Mouse (Mus musculus) forebrain, embryonic 15.5 days (tissue): ENCODE measurements around the gene Bad. TPM values are rescaled to one million over a fixed set of nuclear protein-coding genes. Genes with fewer than 3 reads are reported as not detected.
A peak's percentile ranks its signal among the peaks of the same experiment; 100 is the strongest.

Experiments used
- ATAC-seq: fragments of 200-750 bp; cut with Nextera tagmentation; replicated peaks from 2 replicates; pipeline ENCODE4 v1.8.0; 2017; ENCODE audit warnings: mild to moderate bottlenecking, moderate TSS enrichment, moderate library complexity
- H3K27ac ChIP-seq: fragments of 300-500 bp; sonication (generic); replicated peaks from 2 replicates; pipeline ENCODE4 v1.5.1; 2015; ENCODE audit warnings: mild to moderate bottlenecking, inconsistent platforms
- H3K27me3 ChIP-seq: fragments of 300-500 bp; sonication (generic); 2 replicates; pipeline ENCODE4 v1.6.1; 2015; ENCODE audit warnings: inconsistent platforms
- H3K36me3 ChIP-seq: fragments of 300-500 bp; sonication (generic); 2 replicates; pipeline ENCODE4 v1.6.1; 2015; ENCODE audit warnings: mild to moderate bottlenecking, inconsistent platforms
- H3K4me1 ChIP-seq: fragments of 300-500 bp; sonication (generic); 2 replicates; pipeline ENCODE4 v1.6.1; 2015; ENCODE audit warnings: inconsistent platforms
- H3K4me2 ChIP-seq: fragments of 300-500 bp; sonication (generic); replicated peaks from 2 replicates; pipeline ENCODE4 v1.6.1; 2015; ENCODE audit warnings: mild to moderate bottlenecking, inconsistent platforms
- H3K4me3 ChIP-seq: fragments of 300-500 bp; sonication (generic); 2 replicates; pipeline ENCODE4 v1.5.1; 2015; ENCODE audit warnings: mild to moderate bottlenecking, inconsistent platforms
- H3K9ac ChIP-seq: fragments of 300-500 bp; sonication (generic); replicated peaks from 2 replicates; pipeline ENCODE4 v1.6.1; 2015; ENCODE audit warnings: mild to moderate bottlenecking, inconsistent platforms
- H3K9me3 ChIP-seq: fragments of 300-500 bp; sonication (generic); 2 replicates; pipeline ENCODE4 v1.6.1; 2016; ENCODE audit warnings: inconsistent platforms
- WGBS: fragments of 180-500 bp; shearing (Covaris S2); methylation state at CpG from one replicate; pipeline ENCODE4 v1.1.7; 2015; ENCODE audit warnings: mixed read lengths; 5-methylcytosine and 5-hydroxymethylcytosine counted together
- polyA plus RNA-seq: library from polyadenylated mRNA; unstranded; fragments of >200 nt; fragmentation: Nextera tagmentation; extraction: Ambion mirVana; gene quantifications from 2 replicates; pipeline ENCODE4 v1.2.1, GENCODE M21; 2015

Gene Bad
- polyA plus RNA-seq, 1 experiment from 2014 or later, result 83.7 TPM

DNA sequence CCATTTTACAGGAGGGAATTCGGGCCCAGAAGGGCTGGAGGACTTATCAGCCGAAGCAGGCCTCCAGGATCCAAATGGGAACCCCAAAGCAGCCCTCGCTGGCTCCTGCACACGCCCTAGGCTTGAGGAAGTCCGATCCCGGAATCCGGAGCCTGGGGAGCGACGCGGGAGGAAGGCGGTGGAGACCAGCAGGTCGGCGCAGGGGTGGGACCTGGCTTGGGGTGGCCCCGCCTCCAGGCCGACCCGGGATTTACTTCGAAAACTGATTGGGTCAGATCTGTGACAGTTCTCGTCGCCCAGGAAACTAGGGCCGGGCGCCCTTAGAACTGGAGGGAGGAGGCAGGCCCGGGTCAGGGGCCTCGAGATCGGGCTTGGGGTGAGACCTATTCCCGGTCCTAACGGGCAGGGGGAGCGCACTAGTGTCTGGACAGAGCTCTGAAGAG, 609 bp downstream of the Bad start, which contains the start of gene Gpr137:
TSS of gene Gpr137 (minus strand) at position 232 of the 443 bp plus-strand sequence.
- peak within 1 kb of the TSS; percentile 77 for H3K4me3 ChIP-seq
- peaks cover 42% of the 10 kb centered on the region for H3K4me1 ChIP-seq
- peak; percentile 82 for ATAC-seq
- no peaks in the 10 kb centered on the region for H3K27me3 ChIP-seq
- peak within 1 kb of the TSS; percentile 91 for H3K27ac ChIP-seq
- H3K36me3 ChIP-seq, result peaks cover 6% of the 10 kb centered on the region; the same call in 1 of the 2 replicates
- WGBS, result under 1% methylated on average over 27 of the region's 27 CpGs
- no peaks in the 10 kb centered on the region for H3K9me3 ChIP-seq
- peak within 1 kb of the TSS; percentile 93 for H3K4me2 ChIP-seq
- peak within 1 kb of the TSS; percentile 90 for H3K9ac ChIP-seq

DNA sequence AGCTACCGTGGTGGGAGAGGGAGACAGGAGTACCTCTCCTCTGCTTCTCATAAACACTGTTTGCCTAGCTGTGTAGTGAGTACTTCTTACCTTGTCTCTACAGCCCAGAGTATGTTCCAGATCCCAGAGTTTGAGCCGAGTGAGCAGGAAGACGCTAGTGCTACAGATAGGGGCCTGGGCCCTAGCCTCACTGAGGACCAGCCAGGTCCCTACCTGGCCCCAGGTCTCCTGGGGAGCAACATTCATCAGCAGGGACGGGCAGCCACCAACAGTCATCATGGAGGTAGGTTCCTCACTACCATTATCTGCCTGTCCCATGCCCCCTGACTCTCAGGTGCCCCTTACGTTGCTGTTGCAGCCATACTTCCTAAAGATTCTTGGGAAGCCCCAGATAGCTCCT, 1.1 kb downstream of the Bad start:
- peak overlapping the region; percentile 93 for H3K4me2 ChIP-seq
- H3K27ac ChIP-seq, result peak overlapping the region; percentile 91
- peak overlapping the region; percentile 90 for H3K9ac ChIP-seq
- H3K4me3 ChIP-seq, result peak overlapping the region; percentile 77
- 24% methylated on average over 5 of the region's 5 CpGs for WGBS
- H3K27me3 ChIP-seq, result no peaks in the 10 kb centered on the region
- H3K4me1 ChIP-seq, result peaks cover 42% of the 10 kb centered on the region
- no peaks in the 10 kb centered on the region for H3K9me3 ChIP-seq
- ATAC-seq, result no peak
- peaks cover 6% of the 10 kb centered on the region; the same call in 1 of the 2 replicates for H3K36me3 ChIP-seq

DNA sequence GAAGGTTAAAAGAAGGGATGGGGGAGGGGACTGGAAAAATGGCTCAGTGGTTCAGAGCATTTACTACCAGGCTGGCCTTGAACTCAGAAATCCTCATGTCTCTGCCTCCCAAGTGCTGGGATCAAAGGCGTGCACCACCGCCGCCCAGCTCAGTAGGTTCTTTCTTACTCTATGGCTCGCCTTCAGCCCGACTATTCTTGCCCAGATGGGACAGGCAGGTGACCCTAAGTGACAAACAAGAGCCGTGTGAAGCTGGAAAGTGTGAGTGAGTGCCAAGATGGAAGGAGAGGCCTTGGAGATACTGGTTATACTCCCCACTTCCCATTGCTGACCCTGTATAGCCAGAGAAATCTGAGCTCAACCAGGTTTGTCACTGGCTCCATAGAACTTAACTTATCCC, 2.0 kb downstream of the Bad start:
- Histone ChIP-seq H3K27ac (no peak overlapping the region), H3K4me3 (no peak overlapping the region), H3K9me3 (no peaks in the 10 kb centered on the region), H3K36me3 (peaks cover 6% of the 10 kb centered on the region; the same call in 1 of the 2 replicates), H3K27me3 (no peaks in the 10 kb centered on the region), H3K4me2 (no peak overlapping the region), H3K4me1 (peaks cover 35% of the 10 kb centered on the region), H3K9ac (no peak overlapping the region)
- 94% methylated on average over 6 of the region's 6 CpGs for WGBS
- ATAC-seq, result no peak

DNA sequence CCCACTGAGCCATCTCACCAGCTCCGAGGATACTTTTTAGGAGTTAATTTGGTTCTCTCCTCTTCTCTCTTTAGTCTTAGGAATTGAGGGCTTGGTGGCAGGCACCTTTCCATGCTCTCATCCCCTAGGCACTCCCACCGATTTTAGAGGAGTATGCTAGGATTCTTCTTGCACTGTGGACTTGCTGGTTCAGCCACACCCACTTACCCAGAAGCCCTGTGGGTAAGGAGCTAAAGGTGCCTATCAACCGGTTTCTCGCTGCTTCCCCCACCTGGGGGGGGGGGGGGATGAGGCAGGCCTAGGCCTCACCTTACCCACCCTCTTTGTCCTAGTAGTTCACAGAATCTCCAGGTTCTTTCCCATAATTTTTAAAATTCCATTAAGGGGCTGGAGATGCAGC, 6.1 kb downstream of the Bad start:
- Histone ChIP-seq H3K27me3 (no peaks in the 10 kb centered on the region), H3K4me2 (no peak overlapping the region), H3K4me3 (no peak overlapping the region), H3K36me3 (peaks cover 6% of the 10 kb centered on the region; the same call in 1 of the 2 replicates), H3K4me1 (peaks cover 25% of the 10 kb centered on the region), H3K9ac (no peak overlapping the region), H3K9me3 (no peaks in the 10 kb centered on the region), H3K27ac (no peak overlapping the region)
- WGBS, result 51% methylated on average over 4 of the region's 4 CpGs
- no peak for ATAC-seq

DNA sequence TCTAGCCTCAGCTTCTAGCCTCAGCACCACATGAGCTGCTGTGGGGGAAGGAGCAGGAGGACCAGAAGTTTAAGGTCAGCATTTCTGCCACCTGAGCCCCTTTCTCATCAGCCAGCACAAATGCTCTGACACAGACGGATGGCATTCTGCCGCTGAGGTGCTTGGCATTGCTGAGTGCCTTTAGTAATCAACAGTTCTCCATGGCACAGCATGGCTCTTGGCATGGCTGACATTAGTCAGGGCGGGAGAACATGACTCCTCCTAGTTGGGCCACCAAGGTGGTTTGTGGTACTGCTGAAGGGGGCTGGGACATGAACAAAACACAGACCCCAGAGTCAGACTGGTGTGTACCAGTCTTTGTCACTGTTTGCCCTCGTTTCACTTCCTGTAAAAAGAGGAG, 6.5 kb downstream of the Bad start:
- ATAC-seq, result no peak
- H3K4me2 ChIP-seq, result no peak overlapping the region
- H3K4me3 ChIP-seq, result no peak overlapping the region

DNA sequence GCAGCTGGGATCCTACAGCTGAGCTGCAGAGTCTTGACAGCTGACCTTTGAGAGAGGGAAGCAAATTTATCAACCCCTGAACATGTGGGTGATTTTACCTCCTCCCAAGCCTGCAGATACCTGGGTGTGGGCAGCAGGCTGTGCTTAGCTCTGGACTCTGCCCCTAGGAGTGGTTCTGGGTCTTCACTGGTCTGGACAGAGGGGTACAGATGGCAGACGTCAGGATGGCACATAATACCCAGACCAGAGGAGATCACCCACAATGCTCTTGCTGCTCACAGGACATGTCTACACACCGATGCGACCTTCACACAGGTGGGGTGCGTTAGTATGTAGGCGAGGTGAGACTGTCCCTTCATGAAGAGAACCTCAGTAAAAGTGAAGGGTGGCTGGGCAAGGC, 7.9 kb downstream of the Bad start:
- peaks cover 6% of the 10 kb centered on the region; the same call in 1 of the 2 replicates for H3K36me3 ChIP-seq
- H3K9ac ChIP-seq, result no peak overlapping the region
- no peak overlapping the region for H3K4me2 ChIP-seq
- H3K9me3 ChIP-seq, result no peaks in the 10 kb centered on the region
- H3K4me1 ChIP-seq, result peaks cover 21% of the 10 kb centered on the region
- WGBS, result 90% methylated on average over 5 of the region's 5 CpGs
- no peaks in the 10 kb centered on the region for H3K27me3 ChIP-seq
- no peak overlapping the region for H3K27ac ChIP-seq
- no peak for ATAC-seq
- no peak overlapping the region for H3K4me3 ChIP-seq

More for the DNA sequence above, 6.5 kb downstream of the Bad start:
- H3K4me1 ChIP-seq, result peaks cover 23% of the 10 kb centered on the region
- 77% methylated on average over 4 of the region's 4 CpGs for WGBS
- no peaks in the 10 kb centered on the region for H3K27me3 ChIP-seq
- no peaks in the 10 kb centered on the region for H3K9me3 ChIP-seq
- no peak overlapping the region for H3K9ac ChIP-seq
- H3K27ac ChIP-seq, result no peak overlapping the region
- peaks cover 6% of the 10 kb centered on the region; the same call in 1 of the 2 replicates for H3K36me3 ChIP-seq

DNA sequence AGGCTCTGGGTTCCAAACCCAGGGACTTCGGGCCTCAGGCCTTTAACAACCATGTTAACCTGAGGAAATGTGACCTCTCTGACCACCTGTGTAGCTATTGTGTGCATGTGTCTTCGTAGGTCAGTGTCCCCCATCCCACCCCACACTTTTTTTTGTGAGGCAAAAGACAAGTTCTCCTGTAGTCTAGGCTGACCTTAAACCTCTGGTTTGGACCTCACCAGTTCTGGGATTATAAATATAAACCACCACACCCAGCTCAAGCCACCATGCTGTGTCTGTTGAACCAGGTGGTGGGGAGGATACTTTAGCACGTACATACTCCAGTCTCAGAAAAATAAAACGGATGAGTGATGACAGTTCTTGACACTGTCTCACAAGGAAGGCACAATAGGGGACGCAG, 8.3 kb downstream of the Bad start:
- peak overlapping the region; percentile 63 for H3K4me3 ChIP-seq
- peak overlapping the region; percentile 74 for H3K9ac ChIP-seq
- peak overlapping the region; percentile 95 for H3K27ac ChIP-seq
- H3K4me1 ChIP-seq, result peaks cover 21% of the 10 kb centered on the region
- WGBS, result 52% methylated on average over 5 of the region's 5 CpGs
- H3K4me2 ChIP-seq, result peak overlapping the region; percentile 94
- H3K36me3 ChIP-seq, result peaks cover 6% of the 10 kb centered on the region; the same call in 1 of the 2 replicates
- no peak for ATAC-seq
- H3K9me3 ChIP-seq, result no peaks in the 10 kb centered on the region
- no peaks in the 10 kb centered on the region for H3K27me3 ChIP-seq

DNA sequence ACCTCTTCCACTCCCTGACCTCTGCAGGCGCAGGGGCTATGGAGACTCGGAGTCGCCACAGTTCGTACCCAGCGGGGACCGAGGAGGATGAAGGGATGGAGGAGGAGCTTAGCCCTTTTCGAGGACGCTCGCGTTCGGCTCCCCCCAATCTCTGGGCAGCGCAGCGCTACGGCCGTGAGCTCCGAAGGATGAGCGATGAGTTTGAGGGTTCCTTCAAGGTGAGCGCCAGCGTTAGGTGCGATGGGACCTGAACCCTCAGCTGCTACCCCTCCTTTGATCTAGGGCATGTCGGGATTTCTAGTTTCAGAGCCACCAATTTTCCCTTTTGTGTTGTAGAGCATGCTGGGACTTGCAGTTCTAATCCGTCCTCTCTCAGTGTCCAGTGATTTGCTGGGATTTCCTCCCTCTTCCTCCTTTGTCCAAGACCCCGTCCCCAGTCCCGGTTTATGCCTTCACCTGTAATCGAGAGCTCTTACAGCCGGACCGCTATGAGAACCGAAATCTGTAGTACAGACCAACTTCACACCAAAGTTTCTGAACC, 9.0 kb downstream of the Bad start:
- Histone ChIP-seq H3K4me3 (peak overlapping the region; percentile 63), H3K27me3 (no peaks in the 10 kb centered on the region), H3K36me3 (peaks cover 3% of the 10 kb centered on the region; the same call in 1 of the 2 replicates), H3K4me1 (peaks cover 21% of the 10 kb centered on the region), H3K9me3 (no peaks in the 10 kb centered on the region), H3K9ac (peak overlapping the region; percentile 74), H3K27ac (peak overlapping the region; percentile 95), H3K4me2 (peak overlapping the region; percentile 94)
- ATAC-seq, result peak; percentile 57
- under 1% methylated on average over 28 of the region's 28 CpGs for WGBS

DNA sequence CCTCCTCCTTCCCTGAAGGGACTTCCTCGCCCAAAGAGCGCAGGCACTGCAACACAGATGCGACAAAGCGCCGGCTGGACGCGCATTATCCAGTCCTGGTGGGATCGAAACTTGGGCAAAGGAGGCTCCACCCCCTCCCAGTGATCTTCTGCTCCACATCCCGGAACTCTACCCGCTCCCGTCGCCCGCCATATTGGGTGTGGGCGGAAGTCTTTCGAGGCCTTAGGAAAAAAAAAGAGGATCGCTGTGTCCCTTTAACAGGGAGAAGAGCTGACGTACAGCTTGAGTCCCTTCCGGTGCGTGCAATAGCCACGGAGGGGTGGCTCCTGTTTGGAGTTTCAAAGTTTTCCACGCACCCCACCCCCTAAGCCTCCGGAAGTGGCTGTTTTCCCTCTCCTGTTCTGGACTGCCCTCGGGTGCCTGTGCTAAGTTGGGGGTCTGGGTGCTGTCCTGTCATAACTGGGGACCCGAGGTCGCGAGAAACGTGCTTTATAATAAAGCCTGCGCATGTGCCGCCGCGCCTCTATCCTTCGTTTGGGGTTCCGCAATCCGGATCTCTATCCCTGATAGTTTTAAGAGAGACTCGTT, 9.8 kb downstream of the Bad start:
- H3K27ac ChIP-seq, result peak overlapping the region; percentile 95
- no peaks in the 10 kb centered on the region for H3K27me3 ChIP-seq
- ATAC-seq, result peak; percentile 85
- WGBS, result under 1% methylated on average over 35 of the region's 35 CpGs
- H3K9ac ChIP-seq, result peak overlapping the region; percentile 74
- H3K9me3 ChIP-seq, result no peaks in the 10 kb centered on the region
- peak overlapping the region; percentile 63 for H3K4me3 ChIP-seq
- peaks cover 2% of the 10 kb centered on the region; the same call in 1 of the 2 replicates for H3K36me3 ChIP-seq
- H3K4me2 ChIP-seq, result peak overlapping the region; percentile 94
- H3K4me1 ChIP-seq, result peaks cover 21% of the 10 kb centered on the region

DNA sequence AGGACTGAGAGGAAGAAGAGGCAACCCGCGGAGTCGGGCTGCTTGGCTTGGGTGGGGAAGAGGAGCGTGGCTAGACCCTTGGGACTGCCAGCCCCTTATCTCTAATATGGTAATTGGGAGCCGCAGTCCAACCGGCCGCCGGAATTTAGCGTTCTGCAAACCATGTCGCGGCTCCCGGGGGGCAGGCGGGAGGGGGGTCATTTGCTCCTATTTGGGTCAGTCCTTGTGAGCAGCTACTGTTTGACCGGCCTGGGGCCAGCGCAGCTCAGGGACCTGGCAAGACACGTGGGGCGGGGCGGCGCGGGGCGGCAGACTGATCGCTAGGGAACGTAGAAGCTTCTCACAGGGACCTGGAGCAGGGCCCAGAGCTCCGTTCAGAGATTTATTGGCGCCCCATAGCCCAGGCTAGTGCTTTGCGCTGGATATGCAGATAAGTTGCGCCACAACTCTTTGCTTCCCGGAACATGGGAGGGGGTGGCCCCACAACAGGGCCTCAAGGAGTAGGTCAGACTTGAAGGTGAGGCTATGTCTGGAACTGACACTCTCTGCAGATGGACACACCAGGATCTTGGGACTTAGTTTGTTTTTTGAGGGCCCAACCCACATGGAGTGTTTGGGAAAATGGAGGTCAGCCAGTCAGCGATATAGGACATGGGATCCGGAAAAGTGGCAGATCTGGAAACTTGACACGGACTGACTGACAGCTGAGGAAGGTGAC, 10.5 kb downstream of the Bad start:
- H3K27me3 ChIP-seq, result no peaks in the 10 kb centered on the region
- WGBS, result 2% methylated on average over 31 of the region's 31 CpGs
- peak overlapping the region; percentile 63 for H3K4me3 ChIP-seq
- peak; percentile 11 for ATAC-seq
- H3K4me1 ChIP-seq, result peaks cover 21% of the 10 kb centered on the region
- peaks cover under 1% of the 10 kb centered on the region; the same call in 1 of the 2 replicates for H3K36me3 ChIP-seq
- H3K9ac ChIP-seq, result peak overlapping the region; percentile 74
- H3K4me2 ChIP-seq, result peak overlapping the region; percentile 94
- no peaks in the 10 kb centered on the region for H3K9me3 ChIP-seq
- peak overlapping the region; percentile 95 for H3K27ac ChIP-seq

DNA sequence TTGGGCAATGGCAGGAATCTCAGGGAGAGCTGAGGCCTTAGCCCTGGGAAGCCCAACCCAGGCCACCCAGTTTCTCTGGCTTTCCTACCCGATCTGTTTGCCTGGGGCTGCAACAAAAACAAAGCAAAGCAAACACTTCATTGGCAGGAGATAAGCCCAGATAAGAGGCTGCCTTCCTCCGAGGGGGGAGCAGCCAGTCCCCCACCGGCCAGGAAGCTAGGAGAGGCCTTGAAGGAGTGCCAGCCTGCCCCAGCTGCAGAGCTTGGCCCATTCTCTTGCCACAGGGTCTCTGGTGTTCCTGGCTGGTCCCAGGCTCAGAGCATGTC, 11.0 kb downstream of the Bad start:
- 14% methylated on average over 3 of the region's 3 CpGs for WGBS
- H3K36me3 ChIP-seq, result no peaks in the 10 kb centered on the region
- H3K27ac ChIP-seq, result peak overlapping the region; percentile 95
- peak overlapping the region; percentile 94 for H3K4me2 ChIP-seq
- no peaks in the 10 kb centered on the region for H3K9me3 ChIP-seq
- H3K27me3 ChIP-seq, result no peaks in the 10 kb centered on the region
- peaks cover 21% of the 10 kb centered on the region for H3K4me1 ChIP-seq
- H3K9ac ChIP-seq, result peak overlapping the region; percentile 74
- peak overlapping the region; percentile 63 for H3K4me3 ChIP-seq
- no peak for ATAC-seq

DNA sequence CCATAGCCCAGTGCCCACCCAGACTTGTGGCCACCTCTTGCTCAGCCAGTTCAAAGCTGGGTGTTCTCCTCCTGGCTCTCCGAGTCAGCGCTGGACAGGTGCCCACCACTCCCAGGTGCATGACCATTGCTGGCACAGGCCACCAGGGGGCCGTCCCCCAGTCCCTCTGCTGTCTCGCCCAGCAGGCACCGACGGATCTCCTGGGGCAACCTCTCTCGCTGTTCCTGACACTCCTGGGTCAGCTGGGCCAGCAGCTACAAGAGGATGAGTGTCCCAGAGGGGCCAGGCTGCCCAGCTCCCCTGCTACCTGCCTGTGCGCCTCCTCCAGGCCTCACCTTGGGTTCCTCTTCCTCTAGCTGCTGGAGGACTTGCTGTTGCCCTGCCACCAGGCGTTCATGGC, 12.4 kb downstream of the Bad start:
- Histone ChIP-seq H3K9ac (no peak overlapping the region), H3K9me3 (no peaks in the 10 kb centered on the region), H3K4me2 (no peak overlapping the region), H3K36me3 (no peaks in the 10 kb centered on the region), H3K27me3 (no peaks in the 10 kb centered on the region), H3K4me3 (no peak overlapping the region), H3K4me1 (peaks cover 21% of the 10 kb centered on the region), H3K27ac (no peak overlapping the region)
- no peak for ATAC-seq
- 46% methylated on average over 9 of the region's 9 CpGs for WGBS
